Mouse (Mus musculus) embryonic fibroblast, embryonic 13.5 days (primary cell): ENCODE results near the gene Cdx2. TPM values are rescaled to one million over a fixed set of nuclear protein-coding genes. Genes with fewer than 3 reads are reported as not detected.

Experiments used
- H3K27ac ChIP-seq: 2 replicates; pipeline ENCODE4 v1.5.1; 2012; ENCODE audit warnings: low read length, control low read depth, inconsistent platforms; ENCODE audit not compliant: insufficient read depth
- H3K4me1 ChIP-seq: 2 replicates; pipeline ENCODE4 v1.6.1; 2011; ENCODE audit warnings: low read length; ENCODE audit not compliant: control insufficient read depth, insufficient read depth
- H3K4me3 ChIP-seq: 2 replicates; pipeline ENCODE4 v1.5.1; 2011; ENCODE audit warnings: mild to moderate bottlenecking, control low read depth, low read length; ENCODE audit not compliant: insufficient read depth
- CTCF ChIP-seq: IDR thresholded peaks from 2 replicates; pipeline ENCODE4 v1.5.1; 2011; ENCODE audit warnings: mild to moderate bottlenecking, control low read depth, low read length, moderate library complexity, borderline replicate concordance; ENCODE audit not compliant: insufficient read depth
- POLR2A ChIP-seq: IDR thresholded peaks from 2 replicates; pipeline ENCODE4 v1.6.1; 2011; ENCODE audit warnings: low read depth, mild to moderate bottlenecking, control low read depth, low read length, moderate library complexity
- polyA plus RNA-seq: library from polyadenylated mRNA; stranded (reverse); fragments of >200 nt; gene quantifications from 2 replicates; pipeline ENCODE4 v1.2.4, GENCODE M21; 2011; ENCODE audit warnings: low read depth; ENCODE audit not compliant: missing spikeins, insufficient read length

Gene Cdx2
- polyA plus RNA-seq, 1 experiment, result not detected

DNA sequence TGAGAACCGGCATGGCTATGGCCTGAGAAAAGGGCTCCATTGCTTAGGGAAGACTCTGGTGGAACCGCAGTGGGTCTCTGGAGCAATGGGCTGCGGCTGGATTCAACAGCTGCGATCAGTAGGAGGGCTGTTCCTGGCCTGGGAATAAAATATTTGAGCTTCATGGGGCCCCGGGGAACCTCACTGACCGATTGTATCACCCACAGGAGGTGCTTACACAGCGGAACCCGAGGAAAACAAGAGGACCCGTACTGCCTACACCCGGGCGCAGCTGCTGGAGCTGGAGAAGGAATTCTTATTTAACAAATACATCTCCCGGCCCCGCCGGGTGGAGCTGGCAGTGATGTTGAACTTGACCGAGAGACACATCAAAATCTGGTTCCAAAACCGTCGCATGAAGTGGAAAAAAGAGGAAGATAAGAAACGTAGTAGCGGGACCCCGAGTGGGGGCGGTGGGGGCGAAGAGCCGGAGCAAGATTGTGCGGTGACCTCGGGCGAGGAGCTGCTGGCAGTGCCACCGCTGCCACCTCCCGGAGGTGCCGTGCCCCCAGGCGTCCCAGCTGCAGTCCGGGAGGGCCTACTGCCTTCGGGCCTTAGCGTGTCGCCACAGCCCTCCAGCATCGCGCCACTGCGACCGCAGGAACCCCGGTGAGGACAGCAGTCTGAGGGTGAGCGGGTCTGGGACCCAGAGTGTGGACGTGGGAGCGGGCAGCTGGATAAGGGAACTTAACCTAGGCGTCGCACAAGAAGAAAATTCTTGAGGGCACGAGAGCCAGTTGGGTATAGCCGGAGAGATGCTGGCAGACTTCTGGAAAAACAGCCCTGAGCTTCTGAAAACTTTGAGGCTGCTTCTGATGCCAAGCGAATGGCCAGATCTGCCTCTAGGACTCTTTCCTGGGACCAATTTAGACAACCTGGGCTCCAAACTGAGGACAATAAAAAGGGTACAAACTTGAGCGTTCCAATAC lies 32.6 kb downstream of the Cdx2 start:
- Histone ChIP-seq H3K4me3 (no peak overlapping the region), H3K27ac (no peak overlapping the region), H3K4me1 (no peaks in the 10 kb centered on the region; the same call in 1 of the 2 replicates)
- TF ChIP-seq CTCF (no peak), POLR2A (no peak)

DNA sequence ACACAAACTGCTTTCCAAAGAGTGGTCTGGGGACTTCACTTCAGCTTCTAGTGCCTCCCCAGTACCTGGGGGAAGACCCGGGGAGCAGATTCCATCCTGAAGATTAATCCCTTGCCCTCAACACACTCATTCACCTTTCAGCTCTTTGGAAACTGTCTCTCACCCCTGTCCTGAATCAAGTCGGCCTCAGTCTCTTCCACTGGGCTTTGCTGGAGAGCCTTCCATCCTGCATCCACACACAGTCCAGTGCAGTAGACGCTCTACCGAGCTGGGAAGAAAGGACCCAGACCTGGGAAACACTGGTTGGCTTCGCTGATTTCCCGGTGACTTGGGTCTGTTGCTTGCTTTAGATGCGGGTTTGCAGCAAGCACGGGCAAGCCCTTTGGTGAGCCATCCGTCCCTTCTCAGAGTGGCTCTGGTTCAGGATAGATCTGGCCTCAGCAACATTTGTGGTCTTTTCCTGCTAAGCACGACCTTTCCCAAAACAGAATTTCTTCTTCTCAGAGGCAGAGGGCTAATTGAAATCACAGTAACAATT lies 34.2 kb downstream of the Cdx2 start:
- no peak overlapping the region for H3K4me3 ChIP-seq
- TF ChIP-seq CTCF (no peak), POLR2A (no peak)
- H3K27ac ChIP-seq, result no peak overlapping the region
- H3K4me1 ChIP-seq, result no peaks in the 10 kb centered on the region; the same call in 1 of the 2 replicates

DNA sequence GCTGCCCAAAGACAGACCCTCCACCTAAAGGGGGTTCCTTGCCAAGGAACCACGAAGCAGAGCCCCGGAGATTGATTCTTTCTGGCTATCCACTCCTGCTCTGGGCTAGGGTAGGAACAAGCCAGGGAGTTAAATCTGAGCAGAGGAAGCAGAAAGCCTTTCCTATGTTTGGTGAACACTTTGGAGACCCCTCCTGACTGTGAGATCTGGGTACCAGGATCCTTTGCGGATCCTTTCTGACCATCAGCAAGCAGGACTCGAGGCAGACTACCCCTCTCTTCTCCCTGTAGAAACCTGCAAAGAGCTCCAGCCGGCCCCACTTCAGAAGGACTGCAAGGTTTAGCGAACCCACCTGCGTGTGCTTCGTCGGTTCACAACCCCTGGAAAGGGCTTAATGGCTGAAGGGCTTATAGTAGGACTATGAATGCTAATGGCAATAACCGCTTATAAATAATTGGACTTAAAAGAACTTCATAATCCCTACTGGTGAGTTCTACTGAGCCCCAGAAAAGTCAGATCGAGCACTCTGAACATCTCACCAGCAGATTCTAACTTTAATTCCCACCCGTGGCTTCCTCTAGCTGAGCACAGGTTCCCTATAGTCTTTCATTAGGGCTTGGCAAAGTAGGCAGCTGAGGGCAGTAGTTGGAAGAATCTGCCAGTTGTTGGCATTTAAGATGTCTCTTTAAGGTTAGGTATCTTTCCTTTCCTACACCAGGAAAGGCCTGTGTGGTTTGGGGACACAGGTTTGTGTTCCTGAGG lies 34.8 kb downstream of the Cdx2 start:
- Histone ChIP-seq H3K4me3 (no peak overlapping the region), H3K27ac (no peak overlapping the region), H3K4me1 (no peaks in the 10 kb centered on the region)
- TF ChIP-seq POLR2A (no peak), CTCF (no peak)

DNA sequence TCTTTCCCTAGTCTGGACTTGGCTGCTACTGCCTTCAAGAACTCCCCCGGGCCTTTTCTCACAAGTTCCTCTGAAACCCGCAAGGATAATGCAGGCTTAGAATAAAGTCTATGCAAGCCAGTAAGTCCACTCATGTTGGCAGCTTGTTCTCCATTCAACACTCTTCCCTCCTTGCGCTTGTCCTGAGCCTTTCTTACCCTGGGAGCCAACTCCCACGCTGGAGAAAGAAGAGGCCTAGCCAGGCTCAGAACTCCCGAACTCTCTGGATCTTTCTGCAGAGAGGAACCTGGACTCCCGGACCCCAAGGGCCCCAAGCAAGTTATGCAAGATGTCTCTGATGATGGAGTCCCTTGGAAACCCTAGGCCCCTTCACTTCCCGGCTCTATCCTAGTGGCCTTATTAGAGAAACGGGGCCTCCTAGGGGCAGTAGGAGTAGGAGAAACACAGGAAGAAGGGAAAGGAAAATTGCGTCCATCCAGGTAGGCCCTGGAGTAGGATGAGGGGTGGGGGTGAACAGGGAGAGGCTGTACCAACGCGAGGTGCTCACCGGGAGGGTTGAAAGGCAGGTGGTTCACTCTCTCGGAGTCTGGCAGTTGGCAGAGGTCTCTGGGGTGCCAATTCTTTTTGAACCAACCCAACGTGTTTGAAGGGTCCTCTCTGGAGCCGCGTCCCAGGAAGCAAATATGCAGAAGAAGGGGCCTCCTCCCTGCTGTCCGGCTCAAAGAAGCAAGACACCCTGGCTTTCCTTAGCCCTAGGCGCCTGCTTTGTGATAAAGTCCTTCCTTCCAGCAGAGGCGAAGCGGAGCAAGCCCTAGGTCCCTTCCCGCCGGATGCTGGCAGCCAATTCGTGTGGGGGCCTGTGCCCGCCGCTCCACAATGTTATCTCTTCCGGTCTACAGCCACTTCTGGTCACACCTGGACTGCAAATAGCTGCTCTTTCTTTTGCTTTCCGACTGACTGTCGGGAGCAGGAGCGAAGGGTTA lies 36.1 kb downstream of the Cdx2 start:
- no peak for TF ChIP-seq POLR2A
- TF ChIP-seq CTCF, result no peak
- H3K4me1 ChIP-seq, result no peaks in the 10 kb centered on the region
- H3K27ac ChIP-seq, result no peak overlapping the region
- no peak overlapping the region for H3K4me3 ChIP-seq

DNA sequence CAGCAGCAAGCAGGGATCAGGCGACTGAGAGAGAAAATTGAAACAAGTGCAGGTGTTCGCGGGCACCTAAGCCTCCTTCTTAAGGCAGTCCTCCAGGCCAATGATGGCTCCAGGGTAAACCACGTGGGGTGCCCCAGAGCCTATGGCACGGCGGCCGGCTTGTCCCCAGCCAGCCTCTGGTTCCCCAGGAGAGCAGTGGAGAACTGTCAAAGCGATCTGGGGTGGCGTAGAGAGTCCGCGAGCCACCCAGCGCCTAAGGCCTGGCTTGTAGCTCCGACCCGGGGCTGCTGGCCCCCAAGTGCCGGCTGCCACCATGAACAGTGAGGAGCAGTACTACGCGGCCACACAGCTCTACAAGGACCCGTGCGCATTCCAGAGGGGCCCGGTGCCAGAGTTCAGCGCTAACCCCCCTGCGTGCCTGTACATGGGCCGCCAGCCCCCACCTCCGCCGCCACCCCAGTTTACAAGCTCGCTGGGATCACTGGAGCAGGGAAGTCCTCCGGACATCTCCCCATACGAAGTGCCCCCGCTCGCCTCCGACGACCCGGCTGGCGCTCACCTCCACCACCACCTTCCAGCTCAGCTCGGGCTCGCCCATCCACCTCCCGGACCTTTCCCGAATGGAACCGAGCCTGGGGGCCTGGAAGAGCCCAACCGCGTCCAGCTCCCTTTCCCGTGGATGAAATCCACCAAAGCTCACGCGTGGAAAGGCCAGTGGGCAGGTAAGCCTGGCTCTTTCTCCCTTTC lies 37.0 kb downstream of the Cdx2 start, which contains the start of gene Pdx1:
Pdx1 (plus strand) TSS at position 34 of the 747 bp plus-strand sequence.
- no peak within 1 kb of the TSS for H3K4me3 ChIP-seq
- no peak within 1 kb of the TSS for H3K27ac ChIP-seq
- no peaks in the 10 kb centered on the region for H3K4me1 ChIP-seq
- TF ChIP-seq POLR2A (no peak), CTCF (no peak)

DNA sequence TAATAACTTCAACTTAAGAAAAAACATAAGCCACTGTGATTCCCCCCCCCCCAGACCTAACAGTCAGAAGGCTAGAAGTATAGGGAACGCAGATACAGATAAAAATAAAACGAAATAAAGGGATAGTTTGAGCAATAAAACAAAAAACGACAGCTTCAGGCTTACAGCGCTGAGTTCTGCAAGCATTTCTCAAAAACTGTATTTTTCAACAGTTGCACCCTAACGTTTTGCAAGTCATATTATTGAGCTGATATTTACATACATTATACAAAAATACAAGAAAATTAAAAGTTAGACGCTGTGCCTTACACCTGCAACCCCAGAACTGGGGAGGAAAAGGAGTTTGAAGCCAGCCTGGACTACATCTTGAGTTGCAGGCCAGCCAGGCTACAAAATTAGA lies 37.7 kb downstream of the Cdx2 start:
- TF ChIP-seq CTCF (no peak), POLR2A (no peak)
- Histone ChIP-seq H3K27ac (no peak overlapping the region), H3K4me1 (no peaks in the 10 kb centered on the region), H3K4me3 (no peak overlapping the region)

DNA sequence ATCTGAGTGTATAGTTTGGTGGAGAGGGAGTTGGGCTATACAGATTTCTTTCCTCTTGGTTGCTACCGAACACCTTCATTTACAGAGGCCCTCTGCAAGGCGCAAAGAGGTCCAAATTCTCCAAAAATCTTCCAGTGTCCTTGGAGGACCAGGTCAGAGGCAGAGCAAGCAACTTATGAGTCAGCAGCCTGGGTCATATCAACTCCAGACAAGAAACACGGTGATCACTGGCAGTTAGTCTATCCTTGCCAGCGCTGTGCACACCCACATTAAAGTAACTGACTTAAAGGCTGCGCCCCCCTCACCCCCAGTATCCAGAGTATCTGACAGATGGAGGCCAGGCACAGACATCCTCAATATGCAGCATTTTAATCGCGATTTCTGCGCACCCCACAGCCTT lies 38.3 kb downstream of the Cdx2 start:
- no peak overlapping the region for H3K27ac ChIP-seq
- H3K4me3 ChIP-seq, result no peak overlapping the region
- H3K4me1 ChIP-seq, result no peaks in the 10 kb centered on the region
- no peak for TF ChIP-seq POLR2A
- no peak for TF ChIP-seq CTCF

DNA sequence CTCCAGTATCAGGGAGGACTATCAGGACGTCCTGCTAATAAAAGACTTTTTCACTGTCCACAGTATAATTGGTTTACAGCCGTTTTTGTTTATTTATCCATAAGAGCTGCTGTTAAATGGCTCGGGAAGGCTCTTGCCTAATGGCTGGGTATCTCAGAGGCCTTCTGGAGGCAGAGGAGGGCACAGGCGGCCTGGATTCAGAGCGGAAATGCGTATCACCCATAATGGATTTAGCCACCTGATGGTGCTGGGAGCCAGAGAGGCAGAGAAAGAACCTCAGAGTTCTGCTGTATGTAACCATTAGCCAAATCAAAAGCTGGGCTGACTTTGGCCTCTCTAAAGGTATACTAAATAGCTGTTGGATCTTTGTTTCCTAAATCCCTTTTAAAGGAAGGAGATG lies 39.6 kb downstream of the Cdx2 start:
- TF ChIP-seq POLR2A, result no peak
- H3K4me1 ChIP-seq, result no peaks in the 10 kb centered on the region
- no peak overlapping the region for H3K27ac ChIP-seq
- no peak overlapping the region for H3K4me3 ChIP-seq
